Mouse (Mus musculus): ENCODE measurements around the gene Rnf208.
"Not testable (repeated sequence)": the region's sequence is repeated elsewhere in the genome, so short reads cannot be mapped to it uniquely, and the experiment has no call there.

Gene Rnf208

DNA sequence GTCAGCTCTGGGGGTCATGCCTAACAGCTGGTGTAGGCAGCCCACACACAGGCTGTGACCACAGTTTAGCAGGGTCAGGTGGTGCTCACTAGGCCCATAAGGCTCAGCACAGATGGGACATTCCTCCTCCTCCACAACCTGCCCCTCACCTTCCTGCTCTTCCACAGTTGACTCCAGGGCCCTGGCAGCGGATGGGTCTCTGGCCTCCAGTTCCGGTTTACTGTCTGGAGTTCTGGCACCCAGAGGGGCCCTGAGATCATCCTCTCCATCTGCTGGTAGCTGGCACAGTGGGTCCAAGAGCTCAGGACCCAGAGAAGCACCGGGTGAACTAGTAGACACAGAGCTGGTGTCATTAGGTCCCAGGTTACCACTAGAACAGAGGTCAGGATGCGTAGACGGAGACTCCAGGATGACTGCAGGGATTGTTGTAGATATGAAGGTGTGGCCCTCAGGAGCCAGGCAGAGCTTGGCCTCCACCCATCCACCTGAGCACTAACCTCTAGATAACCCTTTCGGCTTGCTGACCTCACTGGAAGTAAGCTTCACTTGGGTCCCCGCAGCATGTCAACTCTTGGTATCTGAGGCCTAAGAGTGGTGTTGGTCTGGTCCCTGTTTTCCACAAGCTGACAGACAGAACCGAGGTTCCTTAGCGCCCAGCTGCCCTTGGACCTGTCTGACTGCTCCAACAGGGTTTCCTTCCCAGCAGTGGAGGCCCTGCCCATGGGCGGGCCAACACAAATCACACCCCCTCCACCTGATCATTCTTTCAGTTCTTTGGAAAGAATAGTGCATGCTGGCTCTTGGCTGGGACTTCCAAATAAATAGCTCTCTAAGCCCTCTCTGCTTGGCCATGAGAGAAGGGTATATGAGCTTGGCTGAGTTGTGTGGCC lies 4.4 kb downstream of the Rnf208 start, which contains the start of gene AL732309.1:
AL732309.1 (minus strand) TSS at position 681 of the 890 bp plus-strand sequence.
- no peak for DNase-seq (ENCODE audit: low read depth, low spot score)

DNA sequence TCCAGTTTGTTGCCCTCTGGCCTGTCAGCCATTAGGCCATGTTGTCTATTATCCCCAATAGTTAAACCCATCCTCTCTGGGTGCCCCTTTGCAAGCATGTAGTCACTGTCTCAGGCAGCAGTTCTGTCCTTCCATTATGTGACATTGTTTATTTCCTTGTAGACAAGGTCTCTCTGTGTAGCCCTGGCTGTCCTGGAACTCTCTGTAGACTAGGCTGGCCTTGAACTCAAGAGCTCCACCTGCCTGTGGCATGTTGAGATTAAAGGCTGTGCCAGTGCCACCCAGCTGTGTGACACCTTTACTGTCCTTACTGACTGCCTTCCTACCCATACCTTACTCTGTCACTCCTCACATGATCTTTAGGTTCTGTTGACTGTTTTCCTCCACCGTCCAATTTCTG lies 10.3 kb downstream of the Rnf208 start:
- DNase-seq (ENCODE audit: low read depth, low spot score), result peak; percentile 59

DNA sequence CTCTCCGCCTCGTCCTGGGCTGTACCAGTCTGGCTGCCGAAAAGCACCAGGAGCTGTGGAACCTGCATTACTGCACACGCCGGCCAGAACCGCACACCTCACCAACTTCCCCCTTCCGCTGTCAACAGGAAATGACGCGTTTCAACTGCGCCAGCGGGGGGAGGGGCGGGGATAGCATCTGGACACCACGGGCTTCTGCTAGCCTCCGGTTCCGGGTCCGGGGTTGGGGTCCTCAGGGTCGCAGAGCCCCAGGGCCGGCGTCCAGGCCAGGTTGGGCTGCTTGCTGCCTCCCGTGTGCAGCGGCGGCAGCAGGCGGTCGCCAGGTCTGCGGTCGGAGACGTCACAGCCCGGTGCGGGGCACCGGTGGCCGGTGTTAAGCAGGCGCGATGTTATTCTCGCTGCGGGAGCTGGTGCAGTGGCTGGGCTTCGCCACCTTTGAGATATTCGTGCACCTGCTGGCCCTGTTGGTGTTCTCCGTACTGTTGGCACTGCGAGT lies 13.3 kb downstream of the Rnf208 start, which contains the start of gene Tmem203:
Tmem203 (plus strand) TSS at position 156 of the 496 bp plus-strand sequence.
- DNase-seq (ENCODE audit: low read depth, low spot score), result peak; percentile 95

DNA sequence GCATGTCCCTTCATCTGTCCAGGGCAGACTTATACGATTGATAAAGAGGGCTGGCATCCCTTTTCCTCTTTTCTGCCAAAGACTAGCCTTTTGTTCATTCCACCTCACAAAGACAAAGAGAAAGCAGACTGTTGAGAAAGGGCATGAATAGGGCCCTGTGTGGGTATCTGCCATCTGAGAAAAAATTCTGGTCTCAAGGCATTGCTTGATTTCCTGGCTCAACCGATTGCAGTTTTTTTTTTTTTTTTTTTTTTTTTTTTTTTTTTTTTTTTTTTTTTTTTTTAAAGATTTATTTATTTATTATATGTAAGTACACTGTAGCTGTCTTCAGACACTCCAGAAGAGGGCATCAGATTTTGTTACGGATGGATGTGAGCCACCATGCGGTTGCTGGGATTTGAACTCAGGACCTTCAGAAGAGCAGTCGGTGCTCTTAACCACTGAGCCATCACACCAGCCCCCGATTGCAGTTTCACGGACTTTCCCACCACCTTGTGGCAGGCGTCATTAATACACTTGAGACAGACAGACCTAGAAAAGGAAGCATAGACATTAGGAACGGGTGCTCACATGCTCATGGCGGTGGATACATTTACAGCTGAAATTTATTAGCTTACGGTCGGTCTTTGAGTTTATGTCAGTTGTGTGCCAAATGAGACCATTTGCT lies 14.5 kb downstream of the Rnf208 start:
- peak; percentile 89 for DNase-seq (ENCODE audit: low read depth, low spot score)

DNA sequence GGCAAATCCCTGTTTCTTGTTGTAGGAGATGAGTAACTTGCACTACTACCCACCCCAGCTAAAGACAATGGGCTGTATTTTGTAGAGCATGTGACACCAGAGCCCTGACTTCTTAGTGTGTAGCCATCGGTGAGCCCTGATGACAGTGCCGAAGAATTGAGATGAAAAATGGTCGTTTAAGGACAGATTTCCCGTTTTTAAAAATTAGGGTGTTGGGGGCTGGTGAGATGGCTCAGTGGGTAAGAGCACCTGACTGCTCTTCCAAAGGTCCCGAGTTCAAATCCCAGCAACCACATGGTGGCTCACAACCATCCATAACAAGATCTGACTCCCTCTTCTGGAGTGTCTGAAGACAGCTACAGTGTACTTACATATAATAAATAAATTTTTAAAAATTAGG lies 15.2 kb downstream of the Rnf208 start:
- not testable (repeated sequence) for DNase-seq (ENCODE audit: low read depth, low spot score)

DNA sequence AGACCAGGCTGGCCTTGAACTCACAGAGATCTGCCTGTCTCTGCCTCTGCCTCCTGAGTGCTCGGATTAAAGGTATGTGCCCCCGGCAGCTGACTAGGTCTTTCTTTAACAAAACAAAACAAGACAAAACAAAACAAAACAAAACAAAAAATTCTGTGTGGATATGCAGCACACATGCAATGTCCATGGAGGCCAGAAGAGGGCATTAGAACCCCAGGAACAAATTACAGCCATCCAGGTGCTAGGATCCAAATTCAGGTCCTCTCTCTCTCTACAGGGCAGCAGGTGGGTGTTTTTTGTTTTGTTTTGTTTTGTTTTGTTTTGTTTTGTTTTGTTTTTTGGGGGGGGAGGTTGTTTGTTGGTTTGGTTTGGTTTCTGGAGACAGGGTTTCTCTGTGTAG lies 16.8 kb downstream of the Rnf208 start:
- DNase-seq (ENCODE audit: low read depth, low spot score), result peak; percentile 78

DNA sequence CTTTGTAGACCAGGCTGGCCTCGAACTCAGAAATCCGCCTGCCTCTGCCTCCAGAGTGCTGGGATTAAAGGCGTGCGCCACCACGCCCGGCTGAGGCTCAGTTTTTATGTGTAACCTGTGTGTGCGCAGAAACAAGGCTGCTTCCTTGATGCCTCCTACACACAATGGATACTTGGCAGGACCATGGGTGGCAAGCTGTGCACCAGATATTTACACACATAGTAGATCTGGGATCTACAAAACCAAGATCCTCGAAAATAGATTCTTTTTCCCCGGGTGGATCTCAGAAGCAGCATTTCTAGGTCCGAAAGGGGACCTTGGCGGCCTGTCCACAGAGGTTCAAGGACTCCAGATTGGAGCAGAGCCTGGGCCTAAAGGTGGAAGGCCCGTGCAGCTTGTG lies 19.8 kb downstream of the Rnf208 start:
- DNase-seq (ENCODE audit: low read depth, low spot score), result no peak

DNA sequence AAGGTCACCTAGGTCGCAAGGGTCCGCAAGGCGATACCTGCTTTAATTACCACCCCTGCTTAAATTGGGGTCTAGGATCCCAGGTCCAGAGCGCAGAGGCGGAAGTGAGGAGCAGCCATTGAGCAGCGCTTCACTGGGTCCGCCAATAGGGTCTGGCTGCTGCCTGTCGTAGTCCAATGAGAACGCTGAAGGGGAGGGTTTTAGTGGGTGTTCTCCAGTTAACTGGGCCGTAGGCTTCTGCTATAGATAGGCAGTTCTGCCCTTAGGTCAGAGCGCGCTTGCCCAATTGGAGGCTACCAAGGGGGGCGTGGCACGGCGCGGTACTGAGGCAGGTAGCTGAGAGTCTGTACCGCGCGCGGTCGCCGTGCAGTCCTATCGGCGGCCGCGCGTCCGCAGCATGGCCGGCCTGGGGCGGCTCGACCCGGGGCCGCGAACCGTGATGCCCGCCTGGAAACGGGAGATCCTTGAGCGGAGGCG lies 20.3 kb downstream of the Rnf208 start, which contains the start of gene Tprn:
Tprn (plus strand) TSS at position 328 of the 477 bp plus-strand sequence.
- DNase-seq (ENCODE audit: low read depth, low spot score), result peak; percentile 98

DNA sequence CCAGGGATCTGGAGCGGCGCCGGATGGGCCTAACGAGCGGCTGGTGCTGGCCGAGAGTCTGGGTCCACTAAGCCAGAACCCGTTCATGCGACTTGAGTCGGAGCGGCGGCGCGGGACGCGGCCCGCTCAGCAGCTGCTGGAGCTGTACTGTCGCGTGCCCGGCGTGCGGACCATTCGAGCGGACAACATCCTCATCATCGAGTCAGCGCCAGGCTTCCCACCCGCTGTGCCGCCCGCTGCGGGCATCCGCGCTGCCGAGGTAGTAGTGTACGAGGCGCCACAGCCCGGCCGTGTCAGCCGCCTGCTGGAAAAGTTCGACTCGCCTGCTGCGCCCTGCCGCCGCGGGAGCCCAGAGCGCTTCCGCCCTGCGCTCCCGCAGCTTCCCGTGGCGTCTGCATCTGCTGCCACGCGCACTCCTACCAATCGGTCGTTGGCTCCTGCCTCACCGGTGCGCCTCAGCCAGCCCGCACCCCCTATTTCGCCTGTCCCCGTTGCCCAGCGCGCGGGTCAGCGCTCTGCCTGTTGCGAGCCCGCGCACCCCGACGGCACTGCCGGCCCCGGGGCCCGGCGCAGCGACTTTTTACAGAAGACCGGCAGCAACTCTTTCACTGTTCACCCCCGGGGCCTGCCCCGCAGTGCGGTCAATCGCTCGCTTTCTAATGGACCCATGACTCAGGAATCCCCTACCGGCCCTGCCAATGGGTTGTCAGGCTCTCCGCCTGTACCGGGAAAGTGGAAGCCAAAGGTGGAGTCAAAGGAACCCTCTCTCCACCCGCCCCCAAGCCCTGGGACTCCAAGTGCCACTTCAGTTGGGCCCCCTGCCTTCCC lies 21.0 kb downstream of the Rnf208 start:
- peak; percentile 80 for DNase-seq (ENCODE audit: low read depth, low spot score)

DNA sequence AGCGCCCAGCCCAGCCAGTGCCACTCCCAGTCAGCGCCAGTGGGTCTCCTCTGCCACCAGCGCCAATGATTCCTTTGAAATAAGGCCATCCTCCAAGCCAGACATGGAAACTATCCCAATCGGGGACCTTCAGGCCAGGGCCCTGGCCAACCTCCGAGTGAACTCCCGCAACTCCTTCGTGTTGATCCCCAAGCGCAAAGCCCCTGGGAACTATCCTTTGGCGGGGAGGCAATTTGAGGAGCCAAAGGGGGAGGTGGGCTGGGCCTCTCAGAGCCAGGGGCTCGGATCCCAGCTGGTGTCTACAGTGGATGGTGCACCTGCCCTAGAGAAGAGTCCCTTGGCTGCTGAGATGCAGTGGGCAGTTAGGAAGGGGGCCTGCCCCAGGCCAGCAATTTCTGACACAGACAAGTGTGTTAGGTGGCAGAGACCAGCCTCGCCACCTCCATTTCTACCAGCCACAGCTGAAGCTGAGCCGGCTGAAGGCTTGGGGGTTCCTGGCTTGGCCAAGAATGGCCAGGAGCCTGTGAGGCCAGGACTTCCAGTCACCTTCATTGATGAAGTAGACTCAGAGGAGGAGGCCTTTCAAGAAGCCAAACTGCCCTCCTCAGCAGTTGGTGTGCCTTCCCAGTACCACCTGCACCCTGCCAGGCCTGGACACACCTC lies 21.7 kb downstream of the Rnf208 start:
- no peak for DNase-seq (ENCODE audit: low read depth, low spot score)

DNA sequence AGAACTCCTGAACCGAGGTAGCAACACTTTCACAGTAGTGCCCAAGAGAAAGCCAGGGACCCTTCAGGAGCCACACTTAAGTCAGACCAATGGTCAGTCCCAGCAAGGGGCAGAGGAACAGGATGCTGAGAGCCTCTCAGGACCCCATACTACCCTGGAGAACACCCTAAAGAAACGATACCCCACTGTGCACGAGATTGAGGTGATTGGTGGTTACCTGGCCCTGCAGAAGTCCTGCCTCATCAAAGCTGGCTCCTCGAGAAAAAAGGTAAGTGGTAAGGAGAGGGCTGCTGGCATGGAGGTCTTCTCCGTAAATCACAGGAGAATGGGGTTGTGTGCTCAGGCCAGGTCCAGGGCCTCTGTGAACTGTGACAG lies 22.2 kb downstream of the Rnf208 start:
- DNase-seq (ENCODE audit: low read depth, low spot score), result no peak

DNA sequence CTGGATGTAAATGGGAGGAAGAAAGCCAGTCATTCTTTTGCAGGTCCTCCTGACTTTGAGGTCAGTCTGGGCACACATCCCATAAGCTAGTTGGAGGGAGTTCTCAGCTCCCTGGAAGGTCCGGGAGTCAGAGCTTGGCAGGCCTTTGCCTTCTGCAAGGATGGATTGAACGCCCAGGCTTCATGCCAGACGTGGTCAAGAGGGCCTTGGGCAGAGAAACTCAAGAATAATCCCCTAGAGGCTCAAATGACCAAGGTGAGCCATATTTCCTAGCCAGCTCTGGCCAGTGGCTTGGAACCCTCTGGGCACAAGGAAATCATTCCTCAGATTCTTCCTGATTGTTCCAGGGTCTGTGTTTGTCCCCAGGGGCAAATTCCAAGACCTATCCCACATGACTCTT lies 22.8 kb downstream of the Rnf208 start:
- no peak for DNase-seq (ENCODE audit: low read depth, low spot score)

DNA sequence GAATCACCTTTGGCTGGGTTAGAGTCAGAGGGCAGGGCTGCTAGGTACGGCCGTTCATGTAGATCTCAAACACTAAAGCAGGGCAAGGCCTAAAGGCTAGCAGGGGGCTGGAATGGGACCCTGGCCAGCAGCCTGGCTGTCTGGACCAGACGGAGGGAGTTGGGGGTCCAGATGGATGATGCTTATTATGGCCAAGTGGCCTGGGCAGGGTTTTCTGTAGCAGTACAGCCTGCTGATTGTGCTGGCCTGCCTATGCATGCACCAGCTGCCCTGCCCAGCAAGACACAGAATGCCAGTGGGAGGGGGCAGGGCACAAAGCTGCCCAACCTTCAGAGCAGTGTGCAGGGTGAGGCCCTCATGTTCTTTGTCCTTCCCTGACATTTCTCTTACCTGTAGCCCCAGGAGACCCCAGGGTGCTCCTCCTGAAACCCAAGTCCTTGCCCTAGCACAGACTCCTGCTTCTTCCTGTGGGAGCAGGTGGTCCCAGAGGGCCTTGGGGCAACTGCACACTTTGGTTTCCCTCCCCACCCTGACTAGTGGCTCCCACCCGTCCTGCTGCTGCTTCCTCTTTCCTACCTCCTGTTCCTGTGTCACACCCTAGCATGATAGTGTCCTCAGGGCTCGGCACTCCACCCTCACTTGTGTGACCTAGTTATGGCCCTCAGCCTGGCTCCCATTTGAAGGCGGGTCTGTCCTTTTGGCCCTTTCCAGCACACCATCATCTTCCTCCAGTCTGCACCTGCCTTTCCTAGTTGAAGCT lies 24.0 kb downstream of the Rnf208 start:
- DNase-seq (ENCODE audit: low read depth, low spot score), result peak; percentile 61

DNA sequence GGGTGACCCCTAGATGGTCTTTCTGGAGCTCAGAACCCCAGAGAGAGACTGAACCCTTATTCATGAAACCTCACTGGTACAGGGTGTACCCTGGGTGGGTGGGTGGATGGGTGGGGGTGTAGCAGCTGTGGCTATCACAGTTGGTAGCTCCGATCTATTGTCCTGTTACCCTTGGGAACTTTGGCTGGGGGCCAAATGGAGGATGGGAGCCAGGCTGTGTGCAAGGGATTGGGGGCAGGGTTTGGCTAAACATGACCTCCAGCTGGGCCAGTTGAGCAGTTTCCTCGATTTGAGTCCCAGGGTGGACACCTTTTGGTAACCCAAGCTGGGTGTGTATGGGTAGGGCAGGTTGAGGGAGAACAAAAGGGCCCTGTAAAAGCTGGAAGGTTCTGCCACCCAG lies 24.7 kb downstream of the Rnf208 start:
- DNase-seq (ENCODE audit: low read depth, low spot score), result peak; percentile 71

DNA sequence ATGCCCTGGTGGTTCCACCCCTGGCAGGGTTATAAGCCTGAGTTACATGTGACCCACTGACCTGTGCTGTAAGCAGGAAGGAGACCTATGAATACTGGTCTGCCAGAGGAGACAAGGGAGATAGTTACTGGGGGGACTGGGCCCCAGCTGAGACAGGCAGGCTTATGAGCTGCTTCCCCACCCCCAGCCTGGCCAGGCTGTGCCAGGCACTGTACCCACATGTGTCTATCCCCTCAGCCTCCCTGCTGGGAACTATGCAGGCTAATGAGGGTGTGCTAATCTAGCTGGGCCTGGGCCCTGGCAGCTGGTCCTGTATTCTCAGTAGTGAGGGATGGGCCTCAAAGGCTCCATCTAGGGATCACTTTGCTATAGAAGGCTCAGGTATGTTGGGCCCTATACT lies 25.2 kb downstream of the Rnf208 start:
- no peak for DNase-seq (ENCODE audit: low read depth, low spot score)

DNA sequence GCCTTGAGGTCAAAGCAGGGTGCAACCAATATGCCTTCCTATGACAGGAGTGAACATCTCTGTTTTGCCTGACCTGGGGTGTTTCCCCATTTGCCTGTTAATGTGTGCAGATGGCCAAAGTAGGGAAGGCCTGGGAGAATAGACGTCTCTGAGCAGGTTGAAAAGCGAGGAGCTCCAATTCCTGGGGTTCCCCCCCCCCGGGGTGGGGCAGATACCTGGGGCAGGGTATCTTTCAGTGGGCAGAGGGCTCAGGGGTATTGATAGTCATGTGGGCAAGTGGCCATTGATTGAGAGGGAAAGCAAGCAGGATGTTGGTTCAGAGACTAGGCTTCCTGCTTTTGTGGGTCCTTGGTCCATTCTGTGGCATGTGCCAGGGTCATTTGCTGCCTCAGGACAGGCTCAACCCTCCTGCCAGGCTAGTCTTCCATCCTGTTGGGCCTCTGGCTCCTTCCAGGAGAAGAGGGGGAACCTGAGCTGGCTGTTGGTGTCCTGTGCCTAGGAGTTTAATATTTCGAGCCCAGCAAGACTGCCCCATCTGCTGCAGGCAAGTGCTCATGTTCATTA lies 25.8 kb downstream of the Rnf208 start:
- no peak for DNase-seq (ENCODE audit: low read depth, low spot score)

DNA sequence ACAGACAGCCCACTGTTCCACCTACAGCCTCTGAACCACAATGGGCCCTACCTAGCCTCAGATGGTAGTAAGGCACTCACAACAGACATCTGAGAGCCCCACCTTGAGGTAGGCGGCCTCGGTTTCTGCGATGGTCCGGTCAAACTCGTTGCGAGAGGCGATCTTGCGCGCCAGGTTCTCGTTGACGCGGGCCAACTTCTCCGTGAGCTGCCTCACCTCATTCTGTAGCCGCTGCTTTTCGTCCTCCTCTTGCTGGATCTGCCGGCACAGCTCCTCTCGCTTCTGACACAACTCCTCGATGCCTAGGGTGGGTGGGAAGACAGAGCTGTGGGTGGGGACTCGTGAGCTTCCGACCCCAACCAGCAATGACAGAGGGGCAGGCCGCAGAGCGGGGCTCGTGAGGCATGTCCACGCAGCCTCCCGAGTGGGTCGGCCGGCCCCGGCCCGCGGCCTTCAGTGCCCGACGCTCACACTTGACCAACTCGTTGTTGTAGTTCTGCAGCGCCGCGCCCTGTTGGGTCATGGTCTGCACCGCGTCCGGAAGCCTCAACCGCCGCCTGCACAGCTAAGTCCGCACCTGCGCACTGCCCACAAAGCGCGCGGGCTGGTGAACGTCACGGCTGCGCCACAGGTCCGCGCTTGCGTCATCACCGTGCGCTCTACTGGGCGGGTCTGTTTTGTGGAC lies 29.9 kb downstream of the Rnf208 start, which contains the start of the genes Ssna1 and Anapc2:
Ssna1 (minus strand) TSS at position 612 of the 685 bp plus-strand sequence.
Anapc2 (plus strand) TSS at position 652 of the 685 bp plus-strand sequence.
- peak; percentile 99 for DNase-seq (ENCODE audit: low read depth, low spot score)

DNA sequence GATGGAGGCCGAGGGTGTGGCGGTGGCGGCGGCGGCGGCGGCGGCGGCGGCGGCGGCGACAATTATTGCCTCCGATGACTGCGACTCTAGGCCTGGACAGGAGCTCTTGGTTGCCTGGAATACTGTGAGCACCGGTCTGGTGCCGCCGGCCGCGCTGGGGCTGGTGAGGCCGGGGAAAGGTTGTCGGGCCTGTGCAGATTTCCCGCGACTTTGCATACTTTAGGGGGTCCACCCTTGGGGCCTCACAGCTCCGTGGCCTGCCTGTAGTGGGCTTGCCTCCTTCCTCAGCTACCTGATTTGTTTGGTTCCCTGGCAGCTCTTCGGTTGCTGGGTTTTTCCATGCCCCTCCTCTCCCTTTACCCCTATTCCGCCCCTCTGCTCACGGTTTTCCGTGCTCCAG lies 30.5 kb downstream of the Rnf208 start:
- no peak for DNase-seq (ENCODE audit: low read depth, low spot score)

DNA sequence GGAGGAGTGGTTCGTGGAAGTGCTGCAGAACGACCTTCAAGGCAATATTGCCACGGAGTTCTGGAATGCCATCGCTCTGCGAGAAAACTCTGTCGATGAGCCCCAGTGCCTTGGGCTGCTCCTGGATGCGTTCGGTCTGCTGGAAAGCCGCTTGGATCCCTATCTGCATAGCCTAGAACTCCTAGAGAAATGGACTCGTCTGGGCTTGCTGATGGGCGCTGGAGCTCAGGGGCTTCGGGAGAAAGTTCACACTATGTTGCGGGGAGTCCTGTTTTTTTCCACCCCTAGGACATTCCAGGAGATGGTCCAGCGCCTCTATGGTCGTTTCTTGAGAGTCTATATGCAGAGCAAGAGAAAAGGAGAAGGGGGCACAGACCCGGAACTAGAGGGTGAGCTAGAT lies 31.0 kb downstream of the Rnf208 start:
- no peak for DNase-seq (ENCODE audit: low read depth, low spot score)

All from ZHBTc4 (cell line).